27 mouse cellular contexts compared by ENCODE assay signal in genomic region chr2:128282591-128282990, GRCm38 (mm10).
"Had no signal": no experiment of that assay in that cellular context is flagged by ENCODE, and none has a peak within 500 bp of the region (broad histone marks: within the 10 kb centered on the region; RNA-seq: fewer than 3 reads in every experiment).

No protein-coding gene starts in this region.

- H3K9me3 ChIP-seq: hindbrain, embryonic 10.5 days; hindbrain, embryonic 12.5 days; intestine, embryonic 15.5 days; kidney, embryonic 15.5 days; limb, embryonic 13.5 days; limb, embryonic 15.5 days; liver, embryonic 12.5 days had no signal

- H3K36me3 ChIP-seq: hindbrain, embryonic 10.5 days; hindbrain, embryonic 12.5 days; intestine, embryonic 15.5 days; kidney, embryonic 15.5 days; limb, embryonic 13.5 days; limb, embryonic 15.5 days; liver, embryonic 12.5 days had no signal

- H3K9ac ChIP-seq: hindbrain, embryonic 12.5 days; hindbrain, embryonic 14.5 days; intestine, embryonic 15.5 days; kidney, embryonic 15.5 days; limb, embryonic 13.5 days; limb, embryonic 15.5 days; liver, embryonic 12.5 days; liver, embryonic 14.5 days had no signal

- ATAC-seq: hindbrain, embryonic 16.5 days; inflammation-experienced regulatory T-cells, adult 6 months; intestine, embryonic 15.5 days; liver, embryonic 12.5 days had no signal

- H3K4me2 ChIP-seq: heart, embryonic 11.5 days; hindbrain, embryonic 12.5 days; hindbrain, embryonic 14.5 days; intestine, embryonic 15.5 days; kidney, embryonic 15.5 days; limb, embryonic 13.5 days; limb, embryonic 15.5 days; liver, embryonic 12.5 days had no signal

- H3K27me3 ChIP-seq: hindbrain, embryonic 12.5 days; intestine, embryonic 15.5 days; kidney, embryonic 15.5 days; limb, embryonic 13.5 days; limb, embryonic 15.5 days; liver, embryonic 12.5 days had no signal

- H3K4me3 ChIP-seq: gastrocnemius, adult 2 months; heart, adult 2 months; hindbrain, embryonic 10.5 days; hindbrain, embryonic 12.5 days; intestine, embryonic 15.5 days; kidney, embryonic 15.5 days; limb, embryonic 13.5 days; limb, embryonic 15.5 days; liver, embryonic 12.5 days had no signal

- H3K27ac ChIP-seq: gastrocnemius, adult 2 months; heart, adult 2 months; hindbrain, embryonic 10.5 days; hindbrain, embryonic 12.5 days; hindbrain, embryonic 14.5 days; intestine, embryonic 15.5 days; kidney, embryonic 15.5 days; kidney, postnatal 0 days; limb, embryonic 13.5 days; limb, embryonic 15.5 days; liver, embryonic 12.5 days; liver, embryonic 14.5 days had no signal

- H3K4me1 ChIP-seq: liver, embryonic 12.5 days had no signal

- DNase-seq: gastrocnemius, adult 2 months; gastrocnemius, postnatal 10 days; gastrocnemius, postnatal 25 days; heart, adult 2 months; heart, postnatal 10 days; heart, postnatal 4 days; kidney, adult 11 months; kidney, adult 2 months; kidney, adult 9 months; kidney, postnatal 14 days; kidney, postnatal 36 days; layer of hippocampus, adult 9-11 months; layer of hippocampus, postnatal 36 days; left cerebral cortex, postnatal 4 days had no signal
